Mouse (Mus musculus) kidney, adult 2 months (tissue): ENCODE measurements at regions not wholly inside any gene's neighbourhood (a gene's known extent, or its start where the extent isn't known, plus 50 kb on each side); places are given as distances from the start of the nearest gene placed in this dataset.

Experiments
- DNase-seq: peaks from one replicate; pipeline ENCODE4 v3.0.0; 2021
- H3K27ac ChIP-seq: fragments of 200-500 bp; 2 replicates; pipeline ENCODE4 v1.5.1; 2012; ENCODE audit warnings: low read depth, low read length, control low read depth, inconsistent platforms; ENCODE audit not compliant: insufficient read depth
- H3K27me3 ChIP-seq: fragments of 200-500 bp; replicated peaks from 2 replicates; pipeline ENCODE4 v1.6.1; 2012; ENCODE audit warnings: mild to moderate bottlenecking, moderate library complexity, low read length, inconsistent platforms; ENCODE audit not compliant: control insufficient read depth, insufficient read depth
- H3K36me3 ChIP-seq: fragments of 200-500 bp; 2 replicates; pipeline ENCODE4 v1.6.1; 2012; ENCODE audit warnings: mild to moderate bottlenecking, moderate library complexity, low read length, inconsistent platforms; ENCODE audit not compliant: control insufficient read depth, insufficient read depth
- H3K4me1 ChIP-seq: fragments of 200-500 bp; 2 replicates; pipeline ENCODE4 v1.6.1; 2011; ENCODE audit warnings: low read length; ENCODE audit not compliant: control insufficient read depth, insufficient read depth
- H3K4me3 ChIP-seq: fragments of 200-500 bp; 2 replicates; pipeline ENCODE4 v1.5.1; 2011; ENCODE audit warnings: mild to moderate bottlenecking, low read depth, low read length, control low read depth; ENCODE audit not compliant: insufficient read depth
- CTCF ChIP-seq: fragments of 200-500 bp; conservative IDR thresholded peaks from 2 replicates; pipeline ENCODE4 v1.5.1; 2011; ENCODE audit warnings: low read depth, mild to moderate bottlenecking, control low read depth, low read length, moderate library complexity, mixed read lengths; ENCODE audit not compliant: insufficient read depth, insufficient read length
- POLR2A ChIP-seq: fragments of 200-500 bp; IDR thresholded peaks from one replicate; pipeline ENCODE4 v1.6.1; 2011; ENCODE audit warnings: low read depth, low read length, control low read depth
- WGBS: fragments of 180-500 bp; shearing (Covaris S2); methylation state at CpG from one replicate; pipeline ENCODE4 v1.1.7; 2018; 5-methylcytosine and 5-hydroxymethylcytosine counted together

- TF ChIP-seq POLR2A, result no peak
- TF ChIP-seq CTCF, result no peak
Measured at GRCm38 (mm10) chr2:122863343-122863970, 98.4 kb downstream of the Sqor start.

GRCm38 (mm10) chr2:122863971-122864348 lies 98.9 kb downstream of the Sqor start:
- Histone ChIP-seq H3K4me3 (no peak overlapping the region), H3K4me1 (no peaks in the 10 kb centered on the region), H3K27me3 (no peaks in the 10 kb centered on the region), H3K27ac (no peak overlapping the region), H3K36me3 (no peaks in the 10 kb centered on the region)
- DNase-seq, result no peak
- TF ChIP-seq CTCF (no peak), POLR2A (no peak)
- 79% methylated on average over 1 of the region's 1 CpGs for WGBS

More at GRCm38 (mm10) chr2:122863343-122863970, 98.4 kb downstream of the Sqor start:
- DNase-seq, result no peak
- 74% methylated on average over 15 of the region's 15 CpGs for WGBS
- Histone ChIP-seq H3K27ac (no peak overlapping the region), H3K4me1 (no peaks in the 10 kb centered on the region), H3K27me3 (no peaks in the 10 kb centered on the region), H3K36me3 (no peaks in the 10 kb centered on the region), H3K4me3 (no peak overlapping the region)

GRCm38 (mm10) chr2:122887111-122887510 lies 122.1 kb downstream of the Sqor start:
- Histone ChIP-seq H3K4me3 (no peak overlapping the region), H3K36me3 (no peaks in the 10 kb centered on the region), H3K27ac (peak overlapping the region; percentile 97), H3K27me3 (no peaks in the 10 kb centered on the region), H3K4me1 (no peaks in the 10 kb centered on the region)
- TF ChIP-seq POLR2A (no peak), CTCF (no peak)
- peak; percentile 89 for DNase-seq

GRCm38 (mm10) chr2:122887526-122887925 lies 122.5 kb downstream of the Sqor start:
- H3K4me3 ChIP-seq, result no peak overlapping the region
- peak overlapping the region; percentile 97 for H3K27ac ChIP-seq
- peak; percentile 90 for DNase-seq
- no peaks in the 10 kb centered on the region for H3K27me3 ChIP-seq
- H3K4me1 ChIP-seq, result no peaks in the 10 kb centered on the region
- TF ChIP-seq CTCF (no peak), POLR2A (no peak)
- no peaks in the 10 kb centered on the region for H3K36me3 ChIP-seq

GRCm38 (mm10) chr2:122905129-122906072 lies 140.4 kb downstream of the Sqor start:
- no peak overlapping the region for H3K4me3 ChIP-seq
- no peaks in the 10 kb centered on the region for H3K36me3 ChIP-seq
- no peak for DNase-seq
- no peaks in the 10 kb centered on the region for H3K4me1 ChIP-seq
- H3K27me3 ChIP-seq, result no peaks in the 10 kb centered on the region
- H3K27ac ChIP-seq, result no peak overlapping the region
- WGBS, result 67% methylated on average over 11 of the region's 11 CpGs
- TF ChIP-seq CTCF (no peak), POLR2A (no peak)

- peak; percentile 12 for DNase-seq
- Histone ChIP-seq H3K4me1 (no peaks in the 10 kb centered on the region), H3K36me3 (no peaks in the 10 kb centered on the region), H3K4me3 (no peak overlapping the region), H3K27me3 (no peaks in the 10 kb centered on the region), H3K27ac (no peak overlapping the region)
- TF ChIP-seq POLR2A (no peak), CTCF (peak; percentile 20; the same call in 1 of the 2 replicates)
- 86% methylated on average over 1 of the region's 1 CpGs for WGBS
Measured at GRCm38 (mm10) chr2:122916772-122917171, 151.7 kb downstream of the Sqor start.

- 32% methylated on average over 4 of the region's 4 CpGs for WGBS
- H3K4me3 ChIP-seq, result no peak overlapping the region
- H3K36me3 ChIP-seq, result no peaks in the 10 kb centered on the region
- no peaks in the 10 kb centered on the region for H3K27me3 ChIP-seq
- H3K27ac ChIP-seq, result no peak overlapping the region
- no peaks in the 10 kb centered on the region for H3K4me1 ChIP-seq
- TF ChIP-seq POLR2A (no peak), CTCF (peak; percentile 68)
- peak; percentile 46 for DNase-seq
Measured at GRCm38 (mm10) chr2:122937922-122938321, 172.9 kb downstream of the Sqor start.
